Mouse (Mus musculus) kidney, adult 2 months (tissue): Measurements from ENCODE around the gene Synm.

Experiments used
- CTCF ChIP-seq: fragments of 200-500 bp; conservative IDR thresholded peaks from 2 replicates; pipeline ENCODE4 v1.5.1; 2011; ENCODE audit warnings: low read depth, mild to moderate bottlenecking, control low read depth, low read length, moderate library complexity, mixed read lengths; ENCODE audit not compliant: insufficient read depth, insufficient read length
- POLR2A ChIP-seq: fragments of 200-500 bp; IDR thresholded peaks from one replicate; pipeline ENCODE4 v1.6.1; 2011; ENCODE audit warnings: low read depth, low read length, control low read depth

DNA sequence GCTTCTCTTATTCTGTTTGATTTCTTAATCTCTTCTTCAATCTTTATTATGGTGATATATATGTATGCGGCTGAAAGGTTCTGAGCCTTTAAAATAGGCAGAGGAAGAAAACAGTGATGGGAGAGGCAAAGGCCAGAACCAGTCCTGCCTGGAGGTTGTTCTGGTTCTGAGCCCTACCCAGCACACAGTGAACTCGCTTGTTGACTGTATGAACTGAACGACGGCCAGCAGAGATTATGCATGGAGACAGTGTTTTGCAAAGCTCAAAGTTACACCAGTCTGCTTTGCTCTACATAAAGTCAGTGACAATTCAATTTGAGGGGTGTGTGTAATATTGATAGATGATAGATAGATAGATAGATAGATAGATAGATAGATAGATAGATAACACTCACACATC, 60.2 kb downstream of the Synm start:
- TF ChIP-seq CTCF (no peak), POLR2A (no peak)
